Mouse (Mus musculus) heart, embryonic 13.5 days (tissue): Measurements from ENCODE around the gene Gm49358. TPM values are rescaled to one million over a fixed set of nuclear protein-coding genes. Genes with fewer than 3 reads are reported as not detected.

Experiments
- ATAC-seq: fragments of 200-750 bp; cut with Nextera tagmentation; 2 replicates; pipeline ENCODE4 v1.8.0; 2017; ENCODE audit warnings: moderate TSS enrichment; ENCODE audit not compliant: insufficient number of reproducible peaks, low FRiP score, low TSS enrichment; ENCODE audit errors: extremely low read depth
- H3K27ac ChIP-seq: fragments of 300-500 bp; sonication (generic); replicated peaks from 2 replicates; pipeline ENCODE4 v1.5.1; 2015; ENCODE audit warnings: moderate library complexity, mild to moderate bottlenecking, inconsistent platforms
- H3K27me3 ChIP-seq: fragments of 300-500 bp; sonication (generic); replicated peaks from 2 replicates; pipeline ENCODE4 v1.6.1; 2015; ENCODE audit warnings: mild to moderate bottlenecking, inconsistent platforms
- H3K36me3 ChIP-seq: fragments of 300-500 bp; sonication (generic); 2 replicates; pipeline ENCODE4 v1.6.1; 2015; ENCODE audit warnings: mild to moderate bottlenecking, inconsistent platforms
- H3K4me1 ChIP-seq: fragments of 300-500 bp; sonication (generic); 2 replicates; pipeline ENCODE4 v1.6.1; 2015; ENCODE audit warnings: inconsistent platforms
- H3K4me2 ChIP-seq: fragments of 300-500 bp; sonication (generic); 2 replicates; pipeline ENCODE4 v1.6.1; 2015; ENCODE audit warnings: inconsistent platforms, mild to moderate bottlenecking, moderate library complexity
- H3K4me3 ChIP-seq: fragments of 300-500 bp; sonication (generic); 2 replicates; pipeline ENCODE4 v1.5.1; 2015; ENCODE audit warnings: moderate library complexity, mild to moderate bottlenecking, inconsistent platforms
- H3K9ac ChIP-seq: fragments of 300-500 bp; sonication (generic); 2 replicates; pipeline ENCODE4 v1.6.1; 2015; ENCODE audit warnings: inconsistent platforms, mild to moderate bottlenecking, moderate library complexity
- H3K9me3 ChIP-seq: fragments of 300-500 bp; sonication (generic); 2 replicates; pipeline ENCODE4 v1.6.1; 2016; ENCODE audit warnings: inconsistent platforms
- WGBS: fragments of 180-500 bp; shearing (Covaris S2); methylation state at CpG from one replicate; pipeline ENCODE4 v1.1.7; 2015; ENCODE audit warnings: mixed read lengths; 5-methylcytosine and 5-hydroxymethylcytosine counted together
- polyA plus RNA-seq: library from polyadenylated mRNA; unstranded; fragments of >200 nt; fragmentation: Nextera tagmentation; extraction: Ambion mirVana; gene quantifications from 2 replicates; pipeline ENCODE4 v1.2.1, GENCODE M21; 2015

The Gm49358 gene
- polyA plus RNA-seq, 1 experiment from 2014 or later: not detected

DNA sequence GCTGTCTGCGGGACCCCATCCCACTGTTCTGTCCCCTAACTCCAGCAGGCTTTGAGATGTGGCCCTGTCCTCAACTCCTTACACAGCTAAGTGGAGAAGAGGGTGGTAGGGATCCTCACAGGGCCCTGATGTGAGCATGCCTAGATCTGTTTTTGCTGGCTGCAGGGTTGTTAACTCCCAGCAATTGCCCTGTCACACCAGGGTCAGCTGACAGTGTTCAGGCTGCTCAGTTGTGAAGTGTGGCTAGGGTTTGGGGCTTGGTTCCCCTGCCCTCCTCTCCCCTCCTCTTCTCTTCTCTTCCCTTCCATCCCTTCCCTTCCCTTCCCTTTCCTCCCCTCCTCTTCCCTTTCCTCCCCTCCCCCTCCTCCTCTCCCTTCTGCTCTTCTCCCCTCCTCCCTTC, 2.5 kb upstream of the Gm49358 start:
- Histone ChIP-seq H3K4me2 (no peak overlapping the region), H3K4me3 (no peak overlapping the region), H3K27ac (no peak overlapping the region), H3K27me3 (no peaks in the 10 kb centered on the region), H3K4me1 (no peaks in the 10 kb centered on the region), H3K9ac (no peak overlapping the region), H3K9me3 (no peaks in the 10 kb centered on the region), H3K36me3 (no peaks in the 10 kb centered on the region)
- WGBS: 67% methylated on average over 1 of the region's 1 CpGs
- ATAC-seq: no peak

DNA sequence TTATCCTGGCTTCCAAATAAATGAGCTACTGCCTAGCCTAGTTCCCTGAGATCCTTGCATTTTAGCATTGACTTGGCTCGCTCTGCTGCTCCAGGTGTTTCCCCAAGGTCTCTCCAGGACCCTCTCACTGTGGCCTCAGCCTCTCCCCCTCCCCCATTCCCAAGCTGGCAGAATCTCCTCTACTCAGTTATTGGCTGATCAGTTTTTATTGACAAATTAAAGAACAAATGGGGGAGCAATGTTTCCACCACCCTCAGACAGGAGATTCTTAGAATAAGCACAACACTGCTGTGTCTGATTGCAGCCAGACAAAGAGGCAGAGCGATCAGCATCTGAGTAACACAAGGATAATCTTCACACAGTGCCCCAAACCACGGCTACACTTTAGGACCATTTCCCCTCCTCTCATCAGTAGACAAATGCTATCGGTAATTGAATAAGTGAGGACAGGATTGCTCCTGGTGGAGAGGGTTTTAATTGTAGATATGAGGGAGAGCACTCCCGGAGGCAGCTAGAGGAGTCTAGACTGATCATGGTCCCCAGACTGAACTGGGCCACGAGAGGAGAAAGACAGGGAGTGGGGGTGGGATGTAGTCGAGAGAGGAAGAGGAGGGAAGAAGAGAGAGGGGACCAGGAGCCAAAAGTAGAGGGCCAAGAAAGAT, 1.9 kb upstream of the Gm49358 start:
- Histone ChIP-seq H3K27me3 (no peaks in the 10 kb centered on the region), H3K27ac (no peak overlapping the region), H3K9ac (no peak overlapping the region), H3K4me3 (no peak overlapping the region), H3K4me2 (no peak overlapping the region), H3K4me1 (no peaks in the 10 kb centered on the region), H3K9me3 (no peaks in the 10 kb centered on the region), H3K36me3 (no peaks in the 10 kb centered on the region)
- 29% methylated on average over 7 of the region's 7 CpGs for WGBS
- ATAC-seq: no peak

DNA sequence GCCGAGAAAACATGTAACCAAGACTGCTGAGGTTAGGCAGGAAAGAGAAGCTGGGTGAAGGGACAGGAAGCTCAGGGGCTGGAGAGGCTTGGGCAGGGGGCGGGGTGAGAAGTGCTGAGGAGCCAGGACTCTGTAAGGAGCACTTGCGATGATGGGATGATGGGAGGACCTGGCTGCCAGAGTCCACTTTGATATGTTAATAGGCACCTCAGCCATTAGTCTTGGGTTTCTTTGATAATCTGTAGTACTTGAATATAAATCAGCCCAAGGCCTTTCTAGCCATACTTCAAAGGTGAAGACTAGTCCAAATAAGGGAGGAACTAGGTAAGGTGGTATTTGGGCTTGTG, 1.4 kb upstream of the Gm49358 start:
- ATAC-seq: no peak
- H3K9me3 ChIP-seq: no peaks in the 10 kb centered on the region
- no peaks in the 10 kb centered on the region for H3K36me3 ChIP-seq
- H3K27ac ChIP-seq: no peak overlapping the region
- no peaks in the 10 kb centered on the region for H3K27me3 ChIP-seq
- WGBS: 44% methylated on average over 3 of the region's 3 CpGs
- no peak overlapping the region for H3K9ac ChIP-seq
- no peak overlapping the region for H3K4me3 ChIP-seq
- H3K4me2 ChIP-seq: no peak overlapping the region
- no peaks in the 10 kb centered on the region for H3K4me1 ChIP-seq

DNA sequence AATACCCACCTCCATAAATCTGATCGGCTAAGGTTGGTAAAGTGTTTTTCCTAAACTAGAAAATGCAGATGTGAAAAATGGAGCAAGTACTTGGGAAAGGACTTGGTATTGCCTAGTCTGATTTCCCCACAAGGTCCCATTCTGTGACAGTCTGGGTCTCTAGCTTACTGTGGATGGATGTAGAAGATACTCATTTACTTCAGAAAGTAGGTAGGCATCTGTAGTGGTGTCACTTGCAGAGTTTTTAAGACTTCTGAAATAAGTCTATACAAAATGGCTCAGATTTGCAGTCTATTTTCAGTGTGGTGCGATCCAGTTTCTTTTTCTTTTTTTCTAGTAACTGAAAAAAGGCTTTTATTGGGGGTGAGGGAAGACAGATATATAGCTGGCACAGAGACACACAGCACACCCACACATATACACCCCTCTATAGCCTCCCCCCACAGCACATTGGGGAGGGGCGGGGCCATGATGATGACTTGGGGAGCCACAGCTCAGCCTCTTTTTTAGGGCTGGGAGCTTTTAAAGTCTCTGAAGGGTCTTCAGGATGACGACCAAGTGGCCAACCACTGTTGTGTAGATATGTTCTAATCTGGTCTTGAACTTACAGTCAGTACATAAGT, 1.7 kb downstream of the Gm49358 start:
- WGBS: 68% methylated on average over 4 of the region's 4 CpGs

DNA sequence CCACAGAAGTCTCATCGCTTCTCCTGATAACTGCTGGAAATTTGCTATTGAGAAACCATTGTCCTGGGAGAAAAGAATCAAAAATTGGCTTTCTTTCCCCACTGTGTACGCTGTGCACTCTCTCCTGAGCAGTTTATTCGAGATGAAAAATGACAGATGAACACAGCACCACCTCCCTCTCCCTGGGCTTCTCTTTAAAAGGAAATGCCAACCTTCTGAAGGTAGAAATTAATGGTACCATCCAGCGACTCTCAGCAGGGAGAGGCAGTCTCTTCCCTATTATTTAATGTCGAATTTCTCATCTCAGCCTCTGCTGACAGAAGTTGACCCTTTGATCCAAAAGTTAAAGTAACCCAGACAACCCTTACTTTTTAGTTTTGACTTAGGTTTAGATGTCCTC, 5.4 kb downstream of the Gm49358 start:
- Histone ChIP-seq H3K27me3 (no peaks in the 10 kb centered on the region), H3K36me3 (no peaks in the 10 kb centered on the region), H3K4me3 (no peak overlapping the region), H3K27ac (no peak overlapping the region), H3K4me1 (peaks cover 7% of the 10 kb centered on the region; the same call in 1 of the 2 replicates), H3K4me2 (no peak overlapping the region), H3K9me3 (no peaks in the 10 kb centered on the region), H3K9ac (no peak overlapping the region)
- no peak for ATAC-seq
- 64% methylated on average over 5 of the region's 5 CpGs for WGBS

More for the DNA sequence above, 1.7 kb downstream of the Gm49358 start:
- Histone ChIP-seq H3K4me1 (peaks cover 7% of the 10 kb centered on the region; the same call in 1 of the 2 replicates), H3K9ac (no peak overlapping the region), H3K27me3 (no peaks in the 10 kb centered on the region), H3K27ac (no peak overlapping the region), H3K4me3 (no peak overlapping the region), H3K9me3 (no peaks in the 10 kb centered on the region), H3K36me3 (no peaks in the 10 kb centered on the region), H3K4me2 (no peak overlapping the region)
- ATAC-seq: no peak

DNA sequence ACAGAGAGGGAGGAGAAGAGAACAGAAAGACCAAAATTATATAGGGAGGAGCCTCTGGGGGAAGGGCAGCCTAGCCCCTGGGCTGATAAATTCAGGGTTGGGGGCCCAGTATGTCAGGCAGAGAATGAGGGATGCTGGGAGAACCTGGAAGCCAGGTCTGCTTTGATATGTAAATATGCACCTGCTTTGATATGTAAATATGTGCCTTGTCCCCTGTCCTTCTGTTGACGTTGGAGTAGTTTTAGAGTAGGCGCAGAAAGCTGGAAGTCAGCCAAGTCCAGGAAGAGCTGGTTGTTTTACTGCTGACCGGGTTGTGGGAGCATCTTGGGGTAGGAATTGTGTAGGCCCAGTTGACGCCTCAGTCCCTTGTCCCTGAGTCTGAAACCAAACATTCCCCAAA, 6.0 kb downstream of the Gm49358 start:
- Histone ChIP-seq H3K9me3 (no peaks in the 10 kb centered on the region), H3K27me3 (no peaks in the 10 kb centered on the region), H3K4me2 (no peak overlapping the region), H3K36me3 (no peaks in the 10 kb centered on the region), H3K9ac (no peak overlapping the region), H3K27ac (no peak overlapping the region), H3K4me3 (no peak overlapping the region), H3K4me1 (peaks cover 7% of the 10 kb centered on the region; the same call in 1 of the 2 replicates)
- ATAC-seq: no peak
- WGBS: 39% methylated on average over 4 of the region's 4 CpGs

DNA sequence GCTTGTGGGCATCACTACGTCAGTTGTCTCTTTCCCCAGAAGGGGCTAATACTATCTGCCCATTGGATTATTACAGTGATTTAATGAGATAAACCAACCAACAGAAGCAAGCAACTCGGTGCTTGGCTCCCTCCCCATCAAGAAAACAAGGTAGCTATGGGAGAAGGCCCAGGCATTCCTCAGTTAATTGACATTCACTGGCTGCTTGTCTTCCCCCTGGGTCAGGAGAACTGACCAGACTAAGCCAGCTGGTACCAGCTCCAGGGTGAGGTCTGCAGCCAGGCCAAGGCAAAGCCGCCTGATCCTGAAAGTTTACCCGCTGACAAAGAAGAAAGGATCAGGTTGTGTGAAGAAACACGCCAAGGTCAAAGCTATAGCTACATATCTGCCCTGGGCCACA, 7.9 kb downstream of the Gm49358 start:
- 72% methylated on average over 5 of the region's 5 CpGs for WGBS
- Histone ChIP-seq H3K4me2 (no peak overlapping the region), H3K9me3 (no peaks in the 10 kb centered on the region), H3K4me3 (no peak overlapping the region), H3K27ac (no peak overlapping the region), H3K9ac (no peak overlapping the region), H3K4me1 (peaks cover 9% of the 10 kb centered on the region), H3K27me3 (no peaks in the 10 kb centered on the region), H3K36me3 (no peaks in the 10 kb centered on the region)
- ATAC-seq: no peak

DNA sequence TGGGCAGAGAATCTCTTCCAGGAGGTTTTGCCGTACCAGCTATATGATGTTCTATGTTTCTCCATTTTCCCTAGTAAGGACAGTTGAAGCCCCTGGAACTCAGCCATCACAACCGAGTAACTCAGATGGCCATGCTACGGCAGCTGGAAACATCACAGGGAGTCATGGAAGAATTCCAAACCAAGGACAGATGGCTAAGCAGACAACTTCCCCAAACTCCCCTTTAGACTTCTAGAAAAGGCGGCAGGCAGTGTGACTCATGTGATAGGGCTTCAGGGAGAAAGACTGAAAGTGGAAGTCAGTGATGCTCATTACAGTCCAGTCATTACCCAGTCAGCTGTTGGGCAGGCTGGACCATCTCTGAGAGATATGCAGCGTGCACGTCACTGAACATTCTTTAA, 8.5 kb downstream of the Gm49358 start:
- no peaks in the 10 kb centered on the region for H3K27me3 ChIP-seq
- H3K4me2 ChIP-seq: no peak overlapping the region
- H3K4me3 ChIP-seq: no peak overlapping the region
- no peak overlapping the region for H3K27ac ChIP-seq
- peaks cover 13% of the 10 kb centered on the region for H3K4me1 ChIP-seq
- WGBS: 54% methylated on average over 6 of the region's 6 CpGs
- no peaks in the 10 kb centered on the region for H3K9me3 ChIP-seq
- H3K9ac ChIP-seq: no peak overlapping the region
- no peaks in the 10 kb centered on the region for H3K36me3 ChIP-seq
- no peak for ATAC-seq

DNA sequence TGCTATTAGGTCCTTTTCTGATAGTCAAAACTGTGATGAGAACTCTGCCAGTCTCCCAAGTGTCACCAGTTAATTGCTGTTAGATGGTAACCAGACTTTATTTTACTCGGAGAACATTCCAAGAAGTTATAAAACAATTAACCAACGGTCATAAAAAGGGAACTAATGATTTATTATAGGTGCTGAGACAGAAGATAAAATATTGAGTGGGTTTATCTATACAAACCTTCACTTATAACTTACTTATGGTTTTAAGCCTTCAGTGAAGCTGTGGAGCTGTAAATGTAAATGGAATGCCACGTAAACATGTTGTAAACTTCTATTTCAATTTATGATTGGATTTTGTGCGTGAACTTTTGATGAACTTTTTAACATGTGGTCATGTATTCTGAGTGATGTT, 9.6 kb downstream of the Gm49358 start:
- no peak for ATAC-seq
- peaks cover 22% of the 10 kb centered on the region for H3K4me1 ChIP-seq
- no peaks in the 10 kb centered on the region for H3K36me3 ChIP-seq
- 67% methylated on average over 4 of the region's 4 CpGs for WGBS
- H3K9me3 ChIP-seq: no peaks in the 10 kb centered on the region
- H3K9ac ChIP-seq: no peak overlapping the region
- no peak overlapping the region for H3K27ac ChIP-seq
- no peaks in the 10 kb centered on the region for H3K27me3 ChIP-seq
- H3K4me2 ChIP-seq: no peak overlapping the region
- H3K4me3 ChIP-seq: no peak overlapping the region

DNA sequence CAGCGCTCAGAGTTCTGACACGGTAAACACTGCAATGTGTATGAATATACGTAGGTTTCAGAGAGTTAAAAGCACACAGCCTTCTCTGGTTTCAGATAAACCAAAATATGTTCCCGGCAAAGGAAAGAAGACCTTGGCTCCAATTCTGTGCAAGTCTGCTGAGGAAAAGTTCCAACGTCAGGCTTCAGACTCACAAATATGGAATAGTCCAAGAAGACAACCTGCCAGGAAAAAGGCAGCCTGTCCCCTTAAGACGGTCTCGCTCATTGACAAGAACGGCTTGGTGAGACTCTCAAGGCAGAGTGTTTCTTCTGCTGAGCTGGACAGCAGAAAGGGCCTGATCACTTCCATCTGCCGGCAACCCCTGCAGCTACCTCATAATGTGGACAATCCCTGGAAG, 12.5 kb downstream of the Gm49358 start:
- no peaks in the 10 kb centered on the region for H3K9me3 ChIP-seq
- H3K36me3 ChIP-seq: no peaks in the 10 kb centered on the region
- no peaks in the 10 kb centered on the region for H3K27me3 ChIP-seq
- H3K4me2 ChIP-seq: no peak overlapping the region
- H3K27ac ChIP-seq: no peak overlapping the region
- no peak overlapping the region for H3K4me3 ChIP-seq
- 69% methylated on average over 9 of the region's 9 CpGs for WGBS
- no peak for ATAC-seq
- H3K9ac ChIP-seq: no peak overlapping the region
- peaks cover 33% of the 10 kb centered on the region for H3K4me1 ChIP-seq

DNA sequence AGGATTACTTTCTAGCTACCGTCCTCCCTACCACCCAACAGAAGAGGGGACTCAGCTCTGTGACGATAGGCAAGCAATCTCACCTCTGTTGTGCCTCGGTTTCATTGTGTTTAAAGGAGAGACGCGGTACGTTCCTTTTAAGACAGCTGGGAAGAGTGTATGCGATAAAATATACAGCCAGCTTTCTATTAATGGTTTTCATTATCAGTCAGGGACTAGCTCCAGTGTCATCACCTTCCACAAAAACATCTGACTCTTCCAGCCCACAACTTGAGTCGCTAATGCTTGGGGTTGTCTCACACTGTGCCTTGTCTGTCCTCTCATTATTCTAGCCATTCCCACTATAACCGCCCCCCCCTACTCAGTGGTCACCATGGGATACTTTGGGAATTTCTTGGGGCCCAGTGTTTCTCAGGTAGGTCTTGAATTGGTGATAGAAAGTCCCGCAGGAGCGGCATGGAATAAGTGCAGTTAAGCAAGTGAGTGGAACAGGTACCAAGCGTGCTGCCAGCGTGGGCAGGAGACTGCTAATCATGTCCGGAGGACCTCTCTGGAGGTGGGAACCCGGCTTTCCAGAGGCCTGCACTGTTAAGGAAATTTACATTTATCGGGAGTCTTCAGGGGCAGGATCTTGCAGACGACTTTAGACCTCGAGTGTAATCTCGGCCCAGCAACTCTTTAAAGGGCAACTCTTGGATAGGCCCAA, 14.0 kb downstream of the Gm49358 start:
- no peaks in the 10 kb centered on the region for H3K27me3 ChIP-seq
- H3K9me3 ChIP-seq: no peaks in the 10 kb centered on the region
- H3K4me2 ChIP-seq: peak overlapping the region; percentile 95
- no peak for ATAC-seq
- peak overlapping the region; percentile 90 for H3K27ac ChIP-seq
- H3K4me1 ChIP-seq: peaks cover 44% of the 10 kb centered on the region
- H3K9ac ChIP-seq: peak overlapping the region; percentile 92
- 15% methylated on average over 19 of the region's 19 CpGs for WGBS
- peak overlapping the region; percentile 84 for H3K4me3 ChIP-seq
- H3K36me3 ChIP-seq: no peaks in the 10 kb centered on the region
